In the genomic region with DNA sequence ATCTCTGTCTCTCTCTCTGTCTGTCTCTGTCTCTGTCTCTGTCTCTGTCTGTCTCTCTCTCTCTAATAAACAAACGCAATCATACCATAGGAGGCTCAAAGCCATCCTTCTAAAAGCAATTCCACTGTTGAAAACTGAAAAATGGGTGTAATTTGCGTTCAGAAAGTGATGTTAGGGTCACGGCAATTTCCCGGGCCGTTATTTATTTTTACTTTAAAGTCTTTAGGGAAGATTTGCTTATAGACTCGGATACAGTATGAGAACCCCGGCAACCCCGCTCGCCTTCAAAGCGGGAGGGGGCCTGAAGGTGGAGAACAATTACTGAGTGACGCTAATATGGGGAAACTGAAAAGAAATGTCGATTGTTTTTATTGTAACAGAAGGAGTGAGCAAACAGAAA, we compare ENCODE assay signal across 15 mouse cellular contexts. TPM values are rescaled to one million over a fixed set of nuclear protein-coding genes. Genes with fewer than 3 reads are reported as not detected.
DNase-seq lines count a peak whose midpoint lies in the region; ATAC-seq and TF ChIP-seq lines count a peak whose summit lies in the region.
"Had no signal": no experiment of that assay in that cellular context is flagged by ENCODE, and none has a peak within 500 bp of the region (broad histone marks: within the 10 kb centered on the region; RNA-seq: fewer than 3 reads in every experiment).

No protein-coding gene starts in this region.

- H3K4me2 ChIP-seq in heart, embryonic 15.5 days, result peak overlapping the region; percentile 52
- H3K4me2 ChIP-seq in lung, embryonic 16.5 days (ENCODE audit: low read depth, low read length), result peak overlapping the region; percentile 37
- no peak overlapping the region for H3K4me2 ChIP-seq in lung, postnatal 0 days (replicated peaks; ENCODE audit: low read depth, low read length)
- no peak overlapping the region for H3K4me2 ChIP-seq in intestine, embryonic 15.5 days (replicated peaks)
- peak overlapping the region; percentile 15; the same call in 1 of the 2 replicates for H3K4me2 ChIP-seq in neural tube, embryonic 15.5 days

- intact Hi-C loops in heart, postnatal 36 days (cut with DNase I), result loop anchor here (5.0 kb wide), 1 partner anchor 851 kb away; no protein-coding TSS in a partner anchor

- no peak for ATAC-seq in heart, embryonic 15.5 days (replicated peaks; ENCODE audit: insufficient number of reproducible peaks, insufficient read depth, low FRiP score, low read depth)
- ATAC-seq in lung, embryonic 16.5 days (ENCODE audit: low read depth), result no peak
- no peak for ATAC-seq in lung, postnatal 0 days
- ATAC-seq in intestine, embryonic 15.5 days, result no peak
- ATAC-seq in neural tube, embryonic 15.5 days (ENCODE audit: low FRiP score), result no peak
- ATAC-seq: CD4-positive, CD25-positive, alpha-beta regulatory T cell, adult 4 months; Patski had no signal

- 2% methylated on average over 12 of the region's 12 CpGs for WGBS in heart, embryonic 15.5 days
- 4% methylated on average over 12 of the region's 12 CpGs for WGBS in lung, embryonic 16.5 days
- WGBS in lung, postnatal 0 days, result 3% methylated on average over 12 of the region's 12 CpGs
- 2% methylated on average over 12 of the region's 12 CpGs for WGBS in intestine, embryonic 15.5 days
- WGBS in neural tube, embryonic 15.5 days, result 2% methylated on average over 12 of the region's 12 CpGs

- TF ChIP-seq CTCF in lung, postnatal 0 days (IDR thresholded peaks at IDR 0.05), result no peak

- H3K4me1 ChIP-seq in heart, embryonic 15.5 days (replicated peaks), result peaks cover 35% of the 10 kb centered on the region
- H3K4me1 ChIP-seq in lung, embryonic 16.5 days (replicated peaks; ENCODE audit: control insufficient read depth, insufficient read depth, low read length), result peaks cover 15% of the 10 kb centered on the region
- peaks cover 11% of the 10 kb centered on the region; the same call in 1 of the 2 replicates for H3K4me1 ChIP-seq in lung, postnatal 0 days (ENCODE audit: insufficient read depth, low read depth, low read length)
- peaks cover 16% of the 10 kb centered on the region for H3K4me1 ChIP-seq in intestine, embryonic 15.5 days (replicated peaks)
- H3K4me1 ChIP-seq in neural tube, embryonic 15.5 days, result peaks cover 9% of the 10 kb centered on the region

- DNase-seq in heart, postnatal 36 days, result no peak
- no peak for DNase-seq in lung, postnatal 0 days (ENCODE audit: low spot score)
- no peak for DNase-seq in layer of hippocampus, adult 11-12 months (ENCODE audit: low spot score)
- DNase-seq in layer of hippocampus, postnatal 10 days (ENCODE audit: low spot score in 2 of 2), result no peak
- DNase-seq: adrenal gland, adult 8-10 months; heart, postnatal 14 days; kidney, adult 8-10 months; lung, postnatal 36 days had no signal

- TF ChIP-seq EP300 in lung, postnatal 0 days (IDR thresholded peaks at IDR 0.05), result no peak

- H3K27me3 ChIP-seq in heart, embryonic 15.5 days, result peaks cover 98% of the 10 kb centered on the region
- H3K27me3 ChIP-seq in lung, embryonic 16.5 days (ENCODE audit: control insufficient read depth, insufficient read depth, low read depth, low read length), result peaks cover 93% of the 10 kb centered on the region
- peaks cover 94% of the 10 kb centered on the region for H3K27me3 ChIP-seq in lung, postnatal 0 days (replicated peaks; ENCODE audit: insufficient read depth, low read length)
- peaks cover 91% of the 10 kb centered on the region for H3K27me3 ChIP-seq in intestine, embryonic 15.5 days (replicated peaks)
- peaks cover 97% of the 10 kb centered on the region for H3K27me3 ChIP-seq in neural tube, embryonic 15.5 days (replicated peaks)

- no peak overlapping the region for H3K9ac ChIP-seq in heart, embryonic 15.5 days
- H3K9ac ChIP-seq in lung, embryonic 16.5 days (ENCODE audit: low read length), result no peak overlapping the region
- no peak overlapping the region for H3K9ac ChIP-seq in lung, postnatal 0 days (replicated peaks; ENCODE audit: low read depth)
- no peak overlapping the region for H3K9ac ChIP-seq in intestine, embryonic 15.5 days
- H3K9ac ChIP-seq in neural tube, embryonic 15.5 days (replicated peaks), result no peak overlapping the region

- no peaks in the 10 kb centered on the region for H3K36me3 ChIP-seq in heart, embryonic 15.5 days
- H3K36me3 ChIP-seq in lung, embryonic 16.5 days (ENCODE audit: control insufficient read depth, insufficient read depth, low read length), result no peaks in the 10 kb centered on the region
- H3K36me3 ChIP-seq in lung, postnatal 0 days (ENCODE audit: insufficient read depth, low read length), result no peaks in the 10 kb centered on the region
- H3K36me3 ChIP-seq in intestine, embryonic 15.5 days, result no peaks in the 10 kb centered on the region
- no peaks in the 10 kb centered on the region for H3K36me3 ChIP-seq in neural tube, embryonic 15.5 days

- H3K27ac ChIP-seq in heart, embryonic 15.5 days, result no peak overlapping the region
- no peak overlapping the region for H3K27ac ChIP-seq in lung, embryonic 16.5 days (ENCODE audit: low read length)
- H3K27ac ChIP-seq in lung, postnatal 0 days (ENCODE audit: low read length), result no peak overlapping the region
- H3K27ac ChIP-seq in intestine, embryonic 15.5 days, result no peak overlapping the region
- H3K27ac ChIP-seq in neural tube, embryonic 15.5 days (replicated peaks), result no peak overlapping the region
- H3K27ac ChIP-seq: left cerebral cortex, adult 2 months had no signal

- no peaks in the 10 kb centered on the region for H3K9me3 ChIP-seq in heart, embryonic 15.5 days (replicated peaks)
- no peaks in the 10 kb centered on the region; the same call in 1 of the 2 replicates for H3K9me3 ChIP-seq in lung, embryonic 16.5 days (ENCODE audit: control insufficient read depth, low read length)
- H3K9me3 ChIP-seq in lung, postnatal 0 days (ENCODE audit: low read length), result no peaks in the 10 kb centered on the region
- H3K9me3 ChIP-seq in intestine, embryonic 15.5 days, result no peaks in the 10 kb centered on the region
- H3K9me3 ChIP-seq in neural tube, embryonic 15.5 days (replicated peaks), result 0 out of 2 replicates have a peak, but pooled peaks cover 3% of the 10 kb centered on the region

- H3K4me3 ChIP-seq in heart, embryonic 15.5 days, result peak overlapping the region; percentile 36
- peak overlapping the region; percentile 26 for H3K4me3 ChIP-seq in lung, embryonic 16.5 days (ENCODE audit: low read length)
- H3K4me3 ChIP-seq in lung, postnatal 0 days (ENCODE audit: low read depth, low read length), result no peak overlapping the region; the same call in 1 of the 2 replicates
- H3K4me3 ChIP-seq in intestine, embryonic 15.5 days (replicated peaks), result peak overlapping the region; percentile 9
- H3K4me3 ChIP-seq in neural tube, embryonic 15.5 days (replicated peaks), result no peak overlapping the region
- H3K4me3 ChIP-seq: left cerebral cortex, adult 2 months had no signal

RNA-seq across cellular contexts. Expression of gene Pax9, which starts 0.6 kb away (rescaled TPM):
- polyA plus RNA-seq in heart, embryonic 15.5 days (2015; fragmentation: Nextera tagmentation; extraction: Ambion mirVana), result 0.26 and 2.4 TPM in 2 replicates
- total RNA-seq in heart, postnatal 36 days (2021), result under 1 TPM; 0.08 to 0.25 TPM
- 0.48 and 0.59 TPM in 2 replicates for polyA plus RNA-seq in lung, embryonic 16.5 days (2015; fragmentation: Nextera tagmentation; extraction: Ambion mirVana)
- 0.05 and 0.11 TPM in 2 replicates for polyA plus RNA-seq in lung, postnatal 0 days (2015; fragmentation: Nextera tagmentation; extraction: Ambion mirVana)
- polyA plus RNA-seq in intestine, embryonic 15.5 days (2015; fragmentation: Nextera tagmentation; extraction: Ambion mirVana), result 0.04 TPM in 1 of 2 replicates, not detected in the other
- polyA plus RNA-seq in neural tube, embryonic 15.5 days (2015; fragmentation: Nextera tagmentation; extraction: Ambion mirVana), result 0.35 and 3.5 TPM in 2 replicates
- not detected for total RNA-seq in layer of hippocampus, postnatal 10 days (2021)
- total RNA-seq: adrenal gland, adult 8-10 months; left cerebral cortex, adult 2 months had no signal

Comparison
In these comparisons a context has a peak if more than half of its experiments do, and no peak if none do; other contexts are left out.
1. H3K4me2 ChIP-seq: peak in heart, embryonic 15.5 days (single experiment), lung, embryonic 16.5 days (single experiment) and neural tube, embryonic 15.5 days (single experiment); none in lung, postnatal 0 days (single experiment) and intestine, embryonic 15.5 days (single experiment).
2. H3K4me3 ChIP-seq: peak in heart, embryonic 15.5 days (single experiment), lung, embryonic 16.5 days (single experiment) and intestine, embryonic 15.5 days (single experiment); none in lung, postnatal 0 days (single experiment) and neural tube, embryonic 15.5 days (single experiment).